Mouse (Mus musculus) stomach, postnatal 0 days (tissue): ENCODE results near the gene Cpsf7.

Experiments used
- CTCF ChIP-seq: IDR thresholded peaks from 2 replicates; pipeline ENCODE4 v1.5.1; 2016; ENCODE audit warnings: antibody characterized with exemption, low read depth, mild to moderate bottlenecking, moderate library complexity
- EP300 ChIP-seq: optimal IDR thresholded peaks from 2 replicates; pipeline ENCODE3; 2016; ENCODE audit warnings: antibody characterized with exemption

- no peak for TF ChIP-seq CTCF
- no peak for TF ChIP-seq EP300
These were observed 62.2 kb downstream of the Cpsf7 start for GRCm38 (mm10) chr19:10587231-10587630.
